Mouse (Mus musculus): Measurements from ENCODE around the gene Fosb. TPM values are rescaled to one million over a fixed set of nuclear protein-coding genes. Genes with fewer than 3 reads are reported as not detected.
A peak's percentile ranks its signal among the peaks of the same experiment; 100 is the strongest.
"Not testable (repeated sequence)": the region's sequence is repeated elsewhere in the genome, so short reads cannot be mapped to it uniquely, and the experiment has no call there.

Fosb gene
- total RNA-seq, 2 experiments from 2014 or later = 20.4 to 26.6 TPM

DNA sequence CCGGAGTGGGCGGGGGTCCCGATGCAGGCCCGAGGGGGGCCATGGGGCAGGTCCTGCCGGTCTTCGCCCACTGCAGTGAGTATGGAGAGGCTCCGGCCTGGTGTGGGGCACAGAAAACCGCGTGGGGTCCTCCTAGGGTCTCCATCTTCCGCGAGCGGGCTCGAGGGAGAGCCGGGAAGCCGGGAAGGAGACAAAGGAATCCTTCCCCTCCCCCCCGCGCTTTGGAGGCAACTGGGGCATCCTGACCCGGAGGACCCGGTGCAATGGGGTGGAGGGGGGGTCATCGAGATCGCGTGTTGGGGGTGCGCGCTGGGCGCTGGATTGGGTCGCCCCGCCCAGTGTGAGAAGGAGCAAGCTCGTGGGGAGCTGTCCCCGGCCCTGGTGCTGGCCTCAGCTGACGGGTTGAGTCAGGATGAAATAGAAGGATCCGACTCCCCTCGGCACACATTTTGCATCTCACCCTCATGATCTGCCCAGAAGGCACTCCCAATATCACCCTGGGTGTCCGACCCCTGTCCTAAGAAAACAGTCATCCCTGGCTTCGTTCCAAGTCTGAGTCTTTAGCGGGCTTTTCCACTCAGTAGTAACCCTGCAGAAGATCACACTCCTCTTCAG lies 27.0 kb downstream of the Fosb start:
- peak in 1 of 2 experiments; percentile 39 for DNase-seq (ENCODE audit: low spot score in 2 of 2)

DNA sequence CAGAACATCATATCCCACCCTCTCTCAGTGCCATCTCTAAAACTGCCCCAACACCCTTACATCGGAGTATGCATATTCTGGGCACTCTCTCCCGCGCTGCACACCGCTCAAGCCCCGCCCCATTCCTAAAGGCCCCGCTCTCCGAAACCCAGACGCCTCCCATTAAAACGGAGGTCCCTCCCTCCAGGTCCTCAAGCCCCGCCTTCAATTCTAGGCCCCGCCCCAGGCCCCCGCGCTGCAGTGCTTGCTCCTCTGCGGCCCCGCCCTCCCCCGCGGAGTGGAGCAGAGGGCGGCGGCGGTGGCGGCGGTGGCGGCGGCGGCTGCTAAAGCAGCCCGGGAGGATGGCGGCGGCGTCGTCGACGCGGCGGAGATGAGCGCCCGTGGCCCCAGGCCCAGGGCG lies 27.5 kb downstream of the Fosb start, which contains the start of gene Rtn2:
Rtn2 (plus strand) TSS at position 240 of the 400 bp plus-strand sequence.
- peak; percentile 79 to 82 for DNase-seq (ENCODE audit: low spot score in 2 of 2)

DNA sequence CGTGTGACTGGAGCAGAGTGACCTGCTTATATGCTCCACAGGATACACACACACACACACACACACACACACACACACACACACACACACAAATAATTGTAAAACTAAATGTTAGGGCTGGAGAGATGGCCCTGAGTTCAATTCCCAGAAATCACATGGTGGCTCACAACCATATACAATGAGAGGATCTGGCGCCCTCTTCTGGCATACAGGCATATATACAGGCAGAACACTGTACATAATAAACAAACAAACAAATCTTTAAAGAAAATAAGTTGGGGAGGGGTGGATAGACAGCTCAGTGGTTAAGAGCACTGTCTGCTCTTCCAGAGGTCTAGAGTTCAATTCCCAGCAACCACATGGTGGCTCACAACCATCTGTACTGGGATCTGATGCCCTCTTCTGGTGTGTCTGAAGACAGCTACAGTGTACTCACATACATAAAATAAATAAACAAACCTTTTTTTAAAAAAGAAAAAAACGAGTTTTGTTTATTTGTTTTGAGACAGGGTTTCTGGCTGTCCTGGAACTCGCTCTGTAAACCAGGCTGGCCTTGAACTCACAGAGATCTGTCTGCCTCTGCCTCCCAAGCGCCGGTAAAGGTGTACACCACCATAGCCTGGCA lies 28.1 kb downstream of the Fosb start:
- not testable (repeated sequence) for DNase-seq (ENCODE audit: low spot score in 2 of 2)

DNA sequence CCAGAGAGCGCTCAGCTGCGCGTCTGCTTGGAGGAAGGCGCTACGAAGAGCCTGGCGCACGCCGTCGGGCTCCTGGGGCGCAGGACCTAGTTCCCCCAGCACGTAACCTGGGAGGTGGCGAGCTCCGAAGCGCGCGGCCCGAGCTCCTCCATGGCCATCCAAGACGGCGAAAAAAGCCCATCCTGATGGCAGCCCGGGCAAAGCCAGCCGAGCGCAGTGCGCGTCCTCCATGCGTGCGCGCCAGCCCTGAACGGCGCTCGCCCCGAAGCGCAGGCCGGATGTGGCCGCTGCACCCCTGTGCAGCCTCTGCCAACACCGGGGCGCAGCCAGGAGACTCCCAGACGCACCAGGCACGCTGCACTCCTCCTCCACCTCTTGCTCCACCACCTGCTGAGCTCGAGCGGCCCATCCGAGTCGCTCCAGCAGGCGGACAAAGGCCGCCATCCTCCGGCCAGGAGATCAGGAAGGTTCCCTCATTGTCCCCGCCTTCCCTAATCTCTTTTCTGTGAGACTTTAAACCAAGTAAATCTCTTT lies 30.2 kb downstream of the Fosb start, which contains the start of gene Ppm1n:
Ppm1n (minus strand) TSS at position 484 of the 534 bp plus-strand sequence.
- DNase-seq (ENCODE audit: low spot score in 2 of 2) = no peak

DNA sequence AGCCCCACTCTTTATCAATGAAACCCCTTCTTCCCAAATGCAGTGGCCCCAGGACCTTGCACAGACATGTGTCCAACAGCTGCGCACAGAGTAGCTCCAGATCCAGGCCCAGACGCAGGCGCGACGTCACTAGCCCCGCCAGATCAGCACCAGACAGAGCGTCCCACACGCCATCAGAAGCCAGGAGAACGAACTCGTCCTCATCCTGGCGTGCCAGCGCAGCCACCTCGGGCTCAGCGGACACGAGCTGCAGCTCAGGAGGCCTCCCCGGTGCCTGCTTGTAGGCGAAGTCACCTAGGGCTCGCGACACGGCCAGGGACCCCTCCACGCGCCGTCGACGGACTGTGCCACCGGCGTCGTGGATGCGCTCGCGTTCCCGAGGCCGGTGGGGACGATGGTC lies 30.8 kb downstream of the Fosb start:
- DNase-seq (ENCODE audit: low spot score in 2 of 2) = no peak

DNA sequence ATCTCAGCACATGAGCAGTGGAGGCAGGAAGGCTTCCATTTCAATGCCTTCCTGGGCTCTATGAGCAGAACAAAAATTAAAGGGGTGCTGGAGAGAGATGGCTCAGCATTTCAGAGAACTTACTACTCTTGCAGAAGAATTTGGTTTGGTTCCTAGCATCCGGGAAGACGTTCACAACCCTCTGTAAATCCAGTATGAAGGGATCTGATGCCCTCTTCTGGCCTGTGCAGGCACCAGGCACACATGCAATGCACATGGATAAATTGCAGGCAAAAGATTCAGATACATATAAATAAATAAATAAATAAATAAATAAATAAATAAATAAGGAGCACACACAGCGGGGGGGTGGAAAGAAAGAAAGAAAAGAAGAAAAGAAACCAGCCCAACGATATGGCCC lies 33.6 kb downstream of the Fosb start:
- no peak for DNase-seq (ENCODE audit: low spot score in 2 of 2)

DNA sequence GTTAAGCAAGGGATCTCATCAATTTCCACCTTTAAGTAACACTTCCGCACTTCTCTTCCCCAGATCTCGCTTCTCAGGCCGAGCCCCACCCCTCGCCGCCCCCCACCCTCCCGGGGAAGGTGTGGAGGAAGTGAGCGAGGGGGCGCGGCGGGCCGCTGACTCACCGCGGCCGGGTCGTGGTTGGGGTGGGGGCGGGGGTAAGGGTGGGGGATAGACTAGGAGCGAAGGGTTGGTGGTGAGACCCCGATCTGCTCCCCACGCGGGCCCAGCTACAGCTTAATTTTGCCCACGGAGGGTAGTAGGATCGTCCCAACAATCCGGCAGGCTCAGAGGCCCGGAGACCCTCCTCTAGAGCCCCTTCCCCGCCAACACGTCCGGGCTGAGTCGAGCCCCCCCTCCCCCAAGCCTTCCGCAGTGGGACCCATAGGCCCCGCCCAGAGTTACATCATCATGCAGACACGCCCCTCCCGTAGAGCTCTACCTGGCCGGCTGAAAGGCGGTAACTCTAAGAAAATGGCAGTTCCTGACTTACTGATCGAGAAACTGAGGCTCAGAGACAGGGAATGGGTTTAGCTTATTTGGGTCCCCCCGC lies 37.6 kb downstream of the Fosb start:
- DNase-seq (ENCODE audit: low spot score in 2 of 2) = peak in 1 of 2 experiments; percentile 36

DNA sequence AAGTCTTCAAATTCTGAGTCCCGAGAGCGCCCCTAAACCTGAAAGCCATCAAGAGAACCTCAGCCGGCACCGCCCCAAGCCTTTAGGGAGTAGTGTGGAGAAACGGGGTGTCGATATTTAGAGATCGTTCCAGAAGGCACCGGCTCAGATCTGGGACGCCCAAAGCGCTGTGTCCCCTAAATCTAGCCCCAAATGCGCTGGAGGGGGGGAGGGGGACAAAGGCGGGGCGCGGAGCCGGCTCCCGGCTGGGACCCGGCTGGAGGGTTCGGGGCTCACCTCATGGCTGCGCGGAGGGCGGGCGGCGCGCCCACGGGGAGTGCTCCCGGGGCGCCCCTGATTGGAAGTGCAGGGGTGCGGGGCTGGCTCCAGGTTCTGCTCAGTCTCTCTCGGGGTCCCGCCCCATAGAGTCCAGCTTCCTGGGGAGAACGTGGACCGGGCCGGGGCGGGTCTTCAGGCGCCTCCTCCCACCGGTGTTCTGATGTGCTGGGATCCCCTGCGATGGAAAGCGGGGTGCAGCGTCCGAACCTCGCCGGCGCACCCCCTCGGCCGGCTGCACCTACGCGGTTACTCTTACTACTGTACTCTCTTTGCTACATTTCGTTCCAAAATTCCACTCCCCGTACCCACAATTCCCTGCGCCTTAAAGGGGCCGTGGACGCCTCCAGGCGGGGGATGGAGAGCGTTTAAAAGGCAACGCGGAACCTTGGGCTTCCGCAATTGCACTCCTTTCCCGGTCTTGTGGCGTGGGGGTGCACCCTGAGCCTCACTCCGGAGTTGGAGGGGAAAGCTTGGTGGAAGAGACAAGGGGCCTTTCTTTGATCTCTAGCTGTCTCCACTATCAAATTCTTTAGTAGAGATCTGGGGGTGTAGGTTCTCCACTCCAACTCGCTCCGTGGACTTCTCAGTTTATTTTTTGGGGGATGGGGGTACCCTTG lies 38.3 kb downstream of the Fosb start, which contains the start of gene Vasp:
Vasp (minus strand) TSS at position 580 of the 935 bp plus-strand sequence.
- peak; percentile 78 to 89 for DNase-seq (ENCODE audit: low spot score in 2 of 2)

DNA sequence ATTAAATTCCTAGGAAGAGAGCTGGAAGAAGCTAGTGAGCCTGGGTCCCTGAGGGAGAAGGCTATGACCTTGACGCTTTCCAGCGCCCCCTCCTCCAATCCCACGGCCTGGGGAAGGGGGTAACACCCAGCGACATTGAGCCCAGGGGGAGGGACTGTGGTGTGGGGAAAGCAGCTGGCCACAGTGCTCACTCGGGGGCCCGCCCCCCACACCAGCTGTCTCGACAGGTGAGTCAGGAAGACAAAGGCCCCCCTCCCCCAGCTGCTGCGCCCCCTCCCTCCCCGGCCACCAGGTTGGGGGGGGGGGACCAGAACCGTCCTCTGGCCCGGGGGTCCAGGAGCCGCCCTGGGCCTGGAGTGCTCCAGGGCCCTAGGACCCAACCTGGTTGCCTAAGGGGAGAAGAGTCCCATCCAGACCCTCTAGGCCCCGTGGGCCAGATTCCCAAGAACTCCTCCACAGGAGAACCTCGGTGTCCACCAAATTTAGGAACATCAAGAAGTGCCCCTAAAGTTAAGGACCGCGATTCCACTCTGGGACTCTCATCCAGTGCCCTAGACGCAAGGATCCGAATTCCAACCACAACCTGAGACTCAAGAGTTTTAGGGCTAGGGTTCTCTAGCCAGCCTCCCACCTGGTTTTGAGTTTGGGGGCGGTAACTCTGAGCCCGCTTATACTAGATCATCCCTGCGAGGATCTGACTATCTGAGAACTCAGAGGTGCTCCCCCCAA lies 39.2 kb downstream of the Fosb start:
- no peak for DNase-seq (ENCODE audit: low spot score in 2 of 2)

DNA sequence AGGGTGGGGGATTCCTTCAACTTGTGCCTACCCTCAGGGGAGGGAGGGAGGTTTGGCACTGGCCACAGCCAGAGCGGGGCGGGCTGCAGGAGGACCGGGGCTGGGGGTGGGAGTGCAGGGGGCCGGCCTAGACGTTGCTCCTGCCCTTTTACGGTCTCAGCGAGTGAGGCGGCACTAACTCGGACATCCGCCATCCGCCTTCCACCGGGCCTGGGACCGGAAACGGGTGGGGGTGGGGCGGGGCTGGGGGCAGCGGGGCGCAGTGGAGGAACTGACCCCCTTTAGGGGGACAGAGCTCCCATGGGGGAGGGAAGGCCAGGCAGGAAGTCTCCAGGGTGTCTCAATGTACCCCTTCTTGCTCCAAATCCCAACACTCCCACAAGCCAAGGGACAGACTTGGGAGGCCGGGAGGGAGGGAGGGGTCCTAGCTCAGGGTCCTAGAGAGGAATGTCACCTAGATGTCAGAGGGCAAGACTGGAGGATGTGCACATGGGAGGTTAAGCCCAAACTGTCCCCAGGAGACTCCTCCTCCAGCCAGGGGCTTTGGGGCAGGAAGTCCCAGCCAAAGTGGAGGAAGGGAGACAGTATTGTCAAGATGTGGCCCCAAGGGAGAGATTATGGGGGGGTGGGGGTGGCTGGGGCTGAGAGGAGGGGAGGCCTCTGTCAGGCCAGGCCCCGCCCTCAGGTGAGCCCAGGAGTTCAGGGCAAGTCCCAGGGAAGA lies 40.0 kb downstream of the Fosb start:
- DNase-seq (ENCODE audit: low spot score in 2 of 2) = no peak

DNA sequence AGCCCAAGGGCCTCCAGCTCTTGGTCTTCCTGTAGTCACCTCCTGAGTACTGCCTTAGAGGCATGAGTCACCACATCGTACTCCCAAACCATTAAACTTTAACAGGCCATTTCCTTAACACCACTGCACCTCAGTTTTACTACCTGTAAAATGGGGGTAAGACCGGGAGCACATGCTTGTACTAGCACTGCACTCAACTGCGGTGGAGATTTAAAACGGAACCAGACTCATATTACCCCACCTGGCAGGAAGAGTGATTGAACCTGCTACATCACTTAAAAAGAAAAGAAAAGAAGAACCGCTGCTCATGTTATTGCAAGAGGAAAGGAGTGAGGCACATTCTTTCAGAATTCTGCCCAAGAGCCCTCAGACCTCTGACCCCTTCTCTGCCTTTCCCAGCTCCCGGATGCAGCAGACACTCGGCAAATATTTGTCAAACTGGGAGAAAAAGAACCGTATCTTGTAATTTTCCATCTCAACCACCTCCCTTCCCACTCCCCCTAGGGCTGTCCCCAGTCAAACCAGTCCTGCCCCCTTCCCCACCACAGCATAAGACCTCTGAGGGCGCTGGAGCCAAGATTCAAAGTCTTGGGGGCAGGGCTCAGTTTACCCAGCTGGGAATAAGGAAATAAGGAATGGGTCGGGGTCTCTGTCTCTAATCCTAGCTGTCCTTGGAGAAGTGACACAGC lies 40.7 kb downstream of the Fosb start:
- DNase-seq (ENCODE audit: low spot score in 2 of 2) = no peak

DNA sequence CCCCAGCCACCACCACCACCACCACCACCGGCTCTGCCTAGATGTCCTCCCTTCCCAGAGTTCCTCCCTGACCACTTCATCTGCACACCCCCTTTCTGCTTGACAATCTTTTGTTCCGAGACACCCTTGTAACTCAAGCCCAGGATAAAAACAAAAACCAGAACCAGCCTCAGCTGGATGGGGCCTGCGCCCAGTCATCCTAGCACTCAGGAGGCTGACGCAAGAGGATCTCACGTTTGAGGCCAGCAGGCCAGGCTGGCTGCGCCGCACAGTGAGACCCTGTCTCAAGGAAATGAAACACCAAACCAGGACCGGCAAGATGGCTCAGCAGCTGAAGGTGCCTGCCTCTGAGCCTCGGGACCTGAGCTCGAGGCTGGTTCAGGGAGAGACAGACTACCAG lies 42.8 kb downstream of the Fosb start:
- no peak for DNase-seq (ENCODE audit: low spot score in 2 of 2)

DNA sequence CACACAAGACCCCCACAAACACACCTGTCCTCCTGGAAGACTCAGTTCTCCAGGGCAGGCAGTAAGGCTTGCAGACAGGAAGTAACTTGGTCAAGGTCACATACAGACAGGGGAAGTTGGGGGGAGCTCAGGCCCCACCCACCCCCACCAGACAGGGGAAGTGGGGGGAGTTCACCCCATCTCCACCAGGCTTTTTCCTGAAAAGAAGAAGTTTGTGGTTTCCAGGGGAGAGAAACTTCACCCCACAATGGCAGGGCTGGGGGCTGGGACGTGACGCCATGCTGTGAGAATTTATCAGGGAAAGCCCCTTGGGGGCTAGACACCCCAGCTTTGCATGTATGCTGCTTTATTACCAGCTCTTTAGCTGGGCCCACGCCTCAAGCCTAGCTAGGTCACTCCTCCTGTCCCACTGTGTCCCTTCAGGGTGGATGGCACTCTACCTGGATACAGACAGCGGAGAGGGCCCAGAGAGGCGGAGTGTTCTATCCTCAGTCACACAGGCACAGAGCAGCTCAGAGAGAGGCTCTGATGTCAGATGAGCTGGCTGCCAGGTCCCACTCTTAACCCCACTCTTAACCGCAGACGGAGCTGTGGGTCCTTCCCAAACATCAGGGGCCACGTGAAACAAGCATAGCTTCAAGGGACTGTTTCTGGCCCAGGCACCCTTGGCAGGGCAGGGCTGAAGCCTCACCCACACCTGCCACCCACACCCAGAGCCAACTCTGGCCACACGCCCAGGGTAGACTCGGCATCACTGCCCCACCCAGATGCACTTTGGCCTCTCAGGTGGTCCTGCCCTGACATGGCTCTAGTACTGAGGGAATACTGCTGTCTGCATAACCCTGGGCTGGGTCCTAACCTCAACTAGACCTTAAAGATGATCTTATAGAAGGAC lies 43.7 kb downstream of the Fosb start:
- no peak for DNase-seq (ENCODE audit: low spot score in 2 of 2)

DNA sequence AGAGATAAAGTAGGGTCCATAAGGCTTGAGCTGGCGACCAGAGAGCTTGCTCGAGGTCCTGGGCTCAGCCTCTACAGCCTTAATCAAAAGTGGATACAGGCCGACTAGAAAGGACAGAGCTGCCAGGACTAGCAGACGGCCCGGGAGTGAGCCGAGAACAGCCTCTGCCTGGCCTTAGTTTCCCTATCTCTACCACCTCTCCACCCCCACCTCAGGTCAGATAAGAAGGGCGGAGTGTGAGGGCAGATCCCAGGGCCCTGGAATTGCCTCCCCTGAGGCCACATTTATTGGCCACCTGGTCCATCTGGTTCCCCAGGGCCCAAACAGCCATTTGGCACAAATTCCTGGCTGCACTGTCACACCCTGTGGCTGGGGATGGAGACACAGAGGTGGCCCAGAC lies 44.7 kb downstream of the Fosb start:
- no peak for DNase-seq (ENCODE audit: low spot score in 2 of 2)

DNA sequence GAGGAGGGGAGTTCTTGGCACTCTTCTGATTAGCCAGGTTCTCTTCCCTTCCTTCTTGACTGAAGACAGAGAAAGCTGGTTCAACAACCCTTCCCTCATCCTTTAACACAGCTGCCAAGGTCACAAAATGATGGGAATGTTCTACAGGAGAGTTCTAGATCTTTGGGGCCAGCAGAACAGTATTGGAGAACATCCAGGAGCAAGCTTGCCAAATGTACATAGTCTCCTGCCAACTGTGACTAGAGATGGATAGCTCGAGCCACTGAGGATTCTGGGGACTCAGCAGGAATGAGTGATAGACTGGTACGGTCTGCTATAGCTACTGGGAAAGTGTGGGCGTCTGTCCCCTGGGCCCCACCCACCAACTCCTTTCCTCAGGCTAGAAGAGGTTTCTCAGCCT lies 51.5 kb downstream of the Fosb start:
- no peak for DNase-seq (ENCODE audit: low spot score in 2 of 2)

DNA sequence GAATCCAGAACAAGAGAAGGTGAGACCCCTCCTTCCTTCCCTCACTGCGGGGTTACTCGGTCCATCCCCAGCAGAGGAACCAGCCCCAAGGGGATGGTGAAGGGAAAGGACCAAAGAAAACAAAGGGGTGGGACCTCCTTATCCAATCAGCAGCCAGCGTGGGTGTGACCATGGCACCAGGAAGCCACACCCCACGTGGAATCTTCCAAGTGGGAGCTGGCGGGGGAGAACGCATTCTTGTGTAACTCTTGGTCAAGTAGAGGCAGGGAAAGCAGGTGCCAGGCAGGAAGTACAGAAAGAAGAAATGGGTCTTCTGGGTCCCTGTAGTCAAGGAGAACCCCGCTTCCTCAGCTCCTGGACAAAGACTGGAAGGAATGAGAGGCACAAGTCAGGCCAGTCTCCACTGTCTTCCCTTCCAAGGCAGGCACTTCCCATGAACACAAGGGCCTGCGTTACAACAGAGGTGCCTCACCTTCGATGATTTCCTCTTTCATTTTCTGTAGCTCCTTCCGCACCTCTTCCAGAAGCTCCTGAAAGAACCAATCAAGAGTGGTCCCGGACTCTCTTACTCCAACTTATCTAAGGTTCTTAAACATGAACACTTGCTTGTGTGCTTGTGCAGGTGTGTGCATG lies 52.3 kb downstream of the Fosb start:
- DNase-seq (ENCODE audit: low spot score in 2 of 2) = peak in 1 of 2 experiments; percentile 54

DNA sequence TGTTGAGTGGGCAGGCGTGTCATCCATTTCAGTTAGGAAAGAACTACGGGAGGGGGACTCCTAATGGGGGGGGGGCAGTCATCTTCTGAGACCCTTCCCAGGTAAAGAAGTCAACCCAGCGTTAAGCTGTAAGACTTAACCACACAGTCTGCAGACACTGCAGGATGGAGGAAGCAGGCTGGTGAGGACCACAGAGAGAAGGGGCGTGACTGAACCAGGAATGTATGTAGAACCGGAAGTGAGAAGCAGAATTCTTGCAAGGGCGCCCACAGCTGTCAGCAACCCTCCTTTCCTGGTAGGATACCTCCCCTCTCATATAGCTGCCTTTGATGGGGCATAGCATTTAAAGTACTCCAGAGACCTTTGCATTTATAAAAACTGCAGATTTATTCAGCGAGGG lies 53.3 kb downstream of the Fosb start:
- no peak for DNase-seq (ENCODE audit: low spot score in 2 of 2)

DNA sequence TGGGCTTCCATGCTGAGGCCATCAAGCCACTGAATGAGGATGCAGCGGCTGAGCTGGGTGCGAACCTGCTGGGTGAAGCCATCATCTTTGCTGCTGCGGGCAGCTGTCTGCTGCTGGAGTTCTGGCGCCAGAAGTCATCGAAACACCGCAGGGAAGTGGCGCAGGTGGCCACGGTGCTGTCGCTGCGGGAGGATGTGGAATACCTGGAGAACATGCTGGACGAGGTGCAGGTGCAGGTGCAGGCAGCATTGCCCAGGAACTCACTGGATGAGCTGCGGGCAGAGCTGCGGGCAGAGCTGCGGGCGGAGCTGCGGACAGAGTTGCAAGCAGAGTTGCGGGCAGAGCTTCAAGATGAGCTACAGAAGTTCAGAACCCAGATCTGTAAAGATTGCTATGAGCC lies 54.5 kb downstream of the Fosb start:
- no peak for DNase-seq (ENCODE audit: low spot score in 2 of 2)
